Mouse (Mus musculus) urinary bladder, adult 2 months (tissue): ENCODE results near the gene Sod1. TPM values are rescaled to one million over a fixed set of nuclear protein-coding genes. Genes with fewer than 3 reads are reported as not detected.
"Not testable (repeated sequence)": the region's sequence is repeated elsewhere in the genome, so short reads cannot be mapped to it uniquely, and the experiment has no call there.

Experiments
- DNase-seq: peaks from one replicate; pipeline ENCODE4 v3.0.0; 2022; ENCODE audit warnings: low spot score
- polyA plus RNA-seq: library from polyadenylated mRNA; depleted of rRNA; stranded (reverse); fragments of >200 nt; gene quantifications from 2 replicates; pipeline ENCODE4 v1.2.3, GENCODE M21; 2012

Sod1 gene
- polyA plus RNA-seq, 1 experiment: 1,122 TPM

DNA sequence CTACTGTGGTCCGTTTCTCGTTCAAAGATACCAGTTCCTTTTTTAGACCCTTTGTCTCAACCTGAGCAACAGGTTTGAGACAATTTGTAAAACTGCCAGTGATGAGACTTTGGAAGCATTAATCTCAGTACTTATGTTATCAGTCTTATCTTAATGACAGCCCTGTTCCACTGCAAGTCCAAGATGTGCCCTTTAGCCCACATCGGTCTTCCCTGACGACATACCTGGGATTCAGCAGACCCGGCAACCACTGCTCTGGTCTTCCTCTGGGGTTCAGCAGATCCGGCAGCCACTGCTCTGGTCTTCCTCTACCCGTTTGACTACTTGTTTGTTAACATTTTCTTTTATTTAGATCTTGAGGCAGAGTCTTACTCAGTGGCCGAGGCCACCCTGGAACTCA lies 8.8 kb upstream of the Sod1 start:
- no peak for DNase-seq

DNA sequence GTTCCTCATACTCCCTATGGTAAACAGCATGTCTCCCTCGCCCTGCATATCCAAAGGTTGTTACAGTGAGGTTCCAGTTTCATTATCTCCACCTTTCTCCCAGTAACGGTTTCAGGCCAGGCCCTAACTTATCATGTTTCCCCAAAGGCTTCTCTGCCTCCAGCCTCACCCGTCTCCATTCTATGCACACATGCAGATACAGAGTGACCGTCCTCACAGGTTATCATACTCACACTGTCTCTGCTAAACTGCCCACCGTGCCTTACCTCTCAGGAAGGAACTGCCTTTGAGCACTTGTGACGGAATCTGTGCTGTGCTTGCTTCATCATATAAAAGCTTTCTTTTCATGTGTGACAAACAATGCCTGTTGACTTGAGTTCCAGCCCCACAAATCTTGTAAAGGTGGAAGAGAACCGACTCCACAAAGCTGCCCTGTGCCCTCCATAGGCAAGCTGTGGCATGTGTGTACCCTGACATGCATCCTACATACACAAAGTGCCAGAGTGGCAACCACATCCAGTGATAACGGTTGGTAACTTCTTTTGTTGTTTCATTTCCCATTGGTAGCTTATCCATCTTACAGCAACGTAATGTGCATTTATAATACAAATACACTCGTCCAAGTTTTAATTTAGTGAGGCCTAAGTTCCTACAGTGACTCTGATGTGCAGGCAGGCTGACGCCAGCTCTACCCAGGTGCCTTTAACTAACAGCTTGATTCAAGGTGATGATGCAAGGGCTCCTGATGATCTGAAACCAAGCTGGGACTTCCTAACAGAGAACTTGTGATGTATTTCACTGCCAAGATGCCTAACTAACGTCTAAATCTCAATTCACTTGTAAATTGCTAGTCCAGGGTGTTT lies 6.8 kb upstream of the Sod1 start:
- no peak for DNase-seq

DNA sequence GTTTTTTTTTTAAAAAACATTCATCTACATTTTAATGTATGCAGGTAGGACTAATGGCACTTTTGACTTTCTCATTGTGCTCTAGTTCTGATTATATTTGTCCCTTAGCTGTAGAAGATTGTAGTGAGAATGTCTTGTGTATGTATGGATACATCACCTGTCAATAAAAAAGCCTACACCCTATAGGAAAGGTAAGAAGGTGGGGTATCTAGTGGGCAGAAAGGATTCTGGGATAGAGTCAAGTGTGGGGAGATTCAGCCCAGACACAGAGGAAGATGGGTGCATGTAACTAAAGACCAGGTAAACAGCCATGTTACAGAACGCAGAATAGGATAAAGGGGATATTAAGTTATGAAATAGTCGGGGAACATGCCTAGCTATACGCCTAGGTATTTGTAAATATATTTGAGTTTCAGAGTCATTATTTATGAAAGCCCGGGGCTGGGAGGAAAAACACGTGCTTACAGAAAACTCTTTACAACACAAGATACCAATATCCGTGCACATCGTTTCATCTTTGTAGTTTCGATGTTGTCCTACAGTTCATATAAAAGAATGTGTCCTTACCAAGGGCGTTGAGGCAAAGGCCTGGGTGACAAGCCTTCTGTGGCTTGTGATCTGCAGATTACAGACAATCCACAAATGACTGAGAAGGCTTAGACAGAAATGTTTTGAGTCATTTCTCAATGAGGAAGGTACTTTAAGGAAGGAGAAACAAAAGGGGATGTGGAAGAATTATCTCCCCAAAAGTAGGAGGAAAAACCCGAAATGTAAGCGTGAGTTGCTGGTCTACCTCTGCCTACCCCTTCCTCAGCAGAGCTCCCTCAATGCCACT lies 5.6 kb upstream of the Sod1 start:
- no peak for DNase-seq

DNA sequence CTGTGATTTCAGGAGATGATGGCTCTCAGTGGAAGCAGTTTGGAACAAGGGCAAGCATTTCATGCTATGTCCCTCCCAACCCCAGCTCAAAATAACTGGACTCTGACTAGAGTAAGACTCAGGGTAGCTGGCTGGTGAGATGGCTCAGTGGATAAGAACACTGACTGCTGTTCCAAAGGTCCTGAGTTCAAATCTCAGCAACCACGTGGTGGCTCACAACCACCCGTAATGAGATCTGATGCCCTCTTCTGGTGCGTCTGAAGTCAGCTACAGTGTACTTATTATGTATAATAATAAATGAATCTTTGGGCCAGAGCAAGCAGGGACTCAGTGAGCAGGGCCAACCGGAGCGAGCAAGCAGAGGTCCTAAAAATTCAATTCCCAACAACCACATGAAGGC lies 4.7 kb upstream of the Sod1 start:
- DNase-seq: not testable (repeated sequence)

DNA sequence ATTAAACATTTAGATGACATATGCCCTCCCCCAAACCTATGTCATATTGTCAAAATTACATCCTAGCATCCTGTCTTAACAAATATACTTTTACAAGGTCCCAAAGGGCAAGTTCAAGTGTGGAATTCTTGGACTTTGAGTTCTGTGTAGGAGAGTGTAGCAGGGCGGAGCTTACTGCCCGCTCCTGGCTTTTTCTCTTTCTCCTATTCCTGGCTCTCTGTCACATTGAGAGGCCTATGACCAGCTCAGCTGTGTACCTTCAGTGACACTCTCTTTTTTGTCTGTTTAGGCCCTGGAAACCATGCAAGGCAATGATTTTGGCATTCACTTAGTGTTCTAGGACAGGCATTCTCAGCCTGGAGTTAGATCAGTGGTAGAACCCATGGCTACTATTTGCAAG lies 4.1 kb upstream of the Sod1 start:
- no peak for DNase-seq

DNA sequence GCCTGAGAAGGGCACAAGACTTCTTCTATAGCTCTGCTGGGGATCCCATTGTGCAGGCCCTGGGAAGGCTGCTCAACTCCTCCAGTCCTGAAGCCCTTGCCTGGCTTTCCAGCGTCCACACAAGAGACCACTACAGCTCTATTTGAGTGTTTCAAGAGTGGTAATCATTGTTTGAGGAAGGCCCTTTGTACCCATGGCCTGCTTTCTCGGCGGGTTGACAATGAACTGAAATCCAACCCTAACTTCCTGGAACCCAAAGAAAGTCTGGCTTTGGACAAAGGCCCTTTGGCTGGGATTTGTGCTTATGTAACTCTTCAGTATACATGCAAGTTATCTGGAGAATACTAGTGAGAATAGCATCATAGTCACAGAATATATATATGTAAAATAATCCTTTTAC lies 3.2 kb upstream of the Sod1 start:
- no peak for DNase-seq

DNA sequence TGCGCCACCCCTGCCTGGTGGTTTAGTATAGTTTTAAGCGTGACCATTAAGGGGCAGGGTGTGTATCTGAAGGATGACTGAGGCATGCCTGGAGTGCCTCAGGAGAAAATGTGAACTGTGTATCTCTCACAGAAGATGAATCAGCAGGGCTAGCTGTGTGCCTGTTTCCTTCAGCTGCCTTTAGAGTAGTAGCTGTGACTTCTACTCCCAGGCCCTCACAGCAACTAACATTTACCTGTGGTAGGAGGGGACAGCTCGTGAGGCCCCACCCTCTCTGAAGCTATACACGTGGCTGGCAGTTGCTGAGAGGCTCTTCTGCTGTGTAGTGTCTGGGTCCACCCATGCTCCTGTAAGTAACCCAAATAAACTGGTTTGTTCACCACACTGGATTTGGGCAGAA lies 2.6 kb upstream of the Sod1 start:
- no peak for DNase-seq

DNA sequence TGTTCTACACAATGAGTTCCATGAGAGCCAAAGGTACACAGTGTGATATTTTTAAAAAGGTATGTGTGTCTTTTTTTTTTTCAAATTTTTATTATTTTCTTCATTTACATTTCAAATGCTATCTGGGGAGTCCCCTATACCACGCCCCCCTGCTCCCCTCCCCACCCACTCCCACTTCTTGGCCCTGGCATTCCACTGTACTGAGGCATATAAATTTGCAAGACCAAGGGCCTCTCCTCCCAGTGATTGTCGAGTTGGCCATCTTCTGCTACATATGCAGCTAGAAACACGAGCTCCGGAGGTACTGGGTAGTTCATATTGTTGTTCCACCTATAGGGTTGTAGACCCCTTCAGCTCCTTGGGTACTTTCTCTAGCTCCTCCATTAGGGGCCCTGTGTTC lies 1.1 kb upstream of the Sod1 start:
- not testable (repeated sequence) for DNase-seq

DNA sequence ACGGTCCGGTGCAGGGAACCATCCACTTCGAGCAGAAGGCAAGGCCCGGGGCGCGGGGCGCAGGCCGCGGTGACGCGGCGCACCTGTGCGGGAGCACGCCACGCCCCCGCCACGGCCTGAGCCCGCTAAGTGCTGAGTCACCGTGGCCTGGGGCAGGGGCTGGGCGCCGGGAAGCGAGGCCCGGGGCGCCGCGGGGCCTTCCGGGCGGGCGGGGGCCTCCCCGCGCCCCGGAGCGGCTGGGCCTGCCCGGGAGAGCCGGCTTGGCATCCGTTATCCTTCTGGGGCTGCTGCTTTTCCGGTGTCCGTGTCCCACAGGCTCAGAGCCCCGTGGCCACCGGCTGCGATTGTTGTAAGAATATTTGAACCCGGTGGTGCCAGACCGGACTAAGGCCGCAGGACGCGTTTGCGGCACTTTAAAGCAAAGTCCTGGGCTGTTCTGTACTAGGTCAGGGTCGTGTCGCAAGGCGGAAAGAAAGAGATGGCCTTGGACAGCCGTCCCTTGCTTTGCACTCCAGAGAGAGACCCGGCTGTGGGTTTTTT lies 408 bp downstream of the Sod1 start:
- no peak for DNase-seq

DNA sequence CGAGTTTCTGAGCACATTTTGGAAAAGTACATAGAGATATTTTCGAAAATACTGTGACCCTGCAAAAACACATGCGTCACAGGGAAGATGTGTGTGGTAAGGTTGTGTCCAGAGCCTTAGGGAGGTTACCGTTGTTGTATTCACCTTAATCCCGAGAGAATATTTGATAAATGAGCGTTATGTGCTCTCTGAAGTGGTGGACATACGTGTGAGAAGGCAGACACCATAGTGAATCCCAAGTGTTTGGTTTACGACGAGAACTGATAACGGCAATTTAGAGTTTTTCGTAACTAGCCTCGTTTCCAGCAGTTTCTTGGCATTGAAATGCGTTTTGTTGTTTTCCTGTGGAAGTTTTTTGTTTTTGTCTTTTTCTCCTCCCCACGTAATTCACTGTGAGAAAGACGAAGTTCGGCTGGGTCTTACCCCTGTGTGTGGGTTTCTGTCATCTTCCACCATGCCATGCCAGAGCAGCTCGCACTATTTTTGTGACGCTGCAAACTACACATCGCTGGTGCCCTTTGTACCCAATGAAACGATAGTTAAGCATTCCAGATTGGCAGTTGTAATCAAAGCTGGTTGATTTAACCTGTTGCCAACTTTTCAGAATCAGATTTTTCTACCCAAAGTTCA lies 1.0 kb downstream of the Sod1 start:
- no peak for DNase-seq

DNA sequence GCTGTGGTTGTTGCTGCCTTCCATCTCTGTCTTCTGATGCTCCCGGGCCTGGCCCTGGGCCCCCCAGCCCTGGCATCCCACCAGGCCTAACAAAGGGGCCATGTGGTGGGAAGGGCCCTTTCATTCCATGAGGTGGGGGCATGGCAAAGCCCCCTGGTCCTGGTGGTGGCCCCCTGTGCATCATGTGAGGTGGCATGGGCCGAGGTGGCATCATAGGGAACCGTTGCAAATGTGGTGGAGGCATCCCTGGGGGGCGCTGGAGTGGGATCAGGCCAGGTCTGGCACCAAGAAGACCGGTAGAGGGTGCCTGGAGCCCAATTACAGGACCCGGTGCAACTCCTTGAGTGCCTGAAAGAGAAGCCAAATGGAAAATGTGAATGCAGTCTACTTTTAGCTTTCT lies 9.3 kb downstream of the Sod1 start:
- no peak for DNase-seq

DNA sequence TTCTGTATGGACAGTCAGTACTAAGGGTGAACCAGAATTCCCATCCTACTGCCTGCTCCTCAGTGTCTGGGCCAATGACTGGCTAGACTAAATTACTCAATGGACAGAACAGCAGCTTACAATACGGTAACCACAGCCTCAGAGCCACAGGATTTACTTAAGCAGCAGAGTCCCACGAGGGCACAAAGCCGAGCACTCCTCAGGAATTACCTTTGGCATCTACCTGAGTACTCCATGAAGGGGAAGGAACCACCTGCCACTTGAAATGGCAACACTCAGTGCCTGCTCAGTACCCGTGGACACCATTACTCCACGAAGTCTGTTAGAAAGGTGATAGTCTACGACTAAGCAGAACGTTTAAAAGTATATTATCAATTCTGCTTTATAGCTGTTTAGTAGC lies 10.7 kb downstream of the Sod1 start:
- no peak for DNase-seq

DNA sequence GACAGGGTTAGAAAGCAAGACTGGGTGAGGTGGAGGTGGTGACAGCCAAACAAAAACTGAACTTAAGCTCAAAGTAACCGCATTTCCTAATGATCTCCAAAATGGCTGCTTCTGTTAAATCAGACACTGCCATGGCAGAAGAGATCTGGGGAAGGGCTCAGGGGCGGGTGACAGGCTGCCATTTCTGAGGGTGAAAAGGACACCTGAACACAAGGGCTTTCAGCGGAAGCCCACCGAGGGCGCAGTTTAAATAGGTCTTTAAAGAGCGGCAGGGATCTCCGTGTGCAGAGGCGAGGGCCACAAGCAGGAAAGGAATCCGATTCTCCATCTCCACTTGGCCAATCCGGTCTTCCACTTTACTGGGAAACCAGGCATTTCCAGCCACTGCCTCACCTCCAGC lies 13.1 kb downstream of the Sod1 start:
- DNase-seq: no peak

DNA sequence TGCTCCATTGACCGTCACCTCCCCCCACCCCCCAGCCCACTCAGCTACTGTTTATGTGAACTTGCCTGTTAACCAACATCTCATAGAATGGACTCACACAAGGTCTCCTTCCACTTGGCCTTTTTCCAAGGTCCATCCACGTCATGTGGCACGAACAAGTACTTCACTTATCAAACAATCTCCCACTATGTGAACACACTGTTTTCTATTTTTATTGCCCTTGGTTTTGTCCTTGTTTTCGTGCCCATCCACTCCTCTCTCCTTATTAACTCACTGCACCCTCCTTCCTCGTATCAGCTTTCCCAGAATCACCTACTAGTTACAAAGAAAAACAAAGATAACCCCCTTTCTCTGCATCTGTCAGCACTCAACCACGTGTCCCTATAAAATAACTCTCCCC lies 14.1 kb downstream of the Sod1 start:
- no peak for DNase-seq

DNA sequence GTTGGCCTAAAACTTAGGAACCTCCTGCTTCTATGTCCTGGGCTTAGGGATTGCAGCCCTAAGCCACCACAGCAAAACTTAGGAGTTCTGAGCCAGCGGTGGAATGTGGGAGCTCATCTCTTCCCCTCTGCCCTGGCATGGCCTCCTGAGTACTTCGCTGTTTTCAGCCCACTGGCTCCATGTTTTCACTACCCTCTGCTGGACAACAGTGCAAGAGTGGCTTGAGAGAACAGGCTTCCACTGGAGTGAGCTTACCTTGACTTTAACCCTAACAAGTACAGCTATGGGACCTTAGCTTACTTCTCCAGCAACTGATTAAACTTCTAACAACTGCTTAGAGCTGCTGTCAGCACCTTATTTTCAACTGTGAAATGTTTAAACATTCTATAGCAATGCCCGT lies 14.6 kb downstream of the Sod1 start:
- DNase-seq: no peak

DNA sequence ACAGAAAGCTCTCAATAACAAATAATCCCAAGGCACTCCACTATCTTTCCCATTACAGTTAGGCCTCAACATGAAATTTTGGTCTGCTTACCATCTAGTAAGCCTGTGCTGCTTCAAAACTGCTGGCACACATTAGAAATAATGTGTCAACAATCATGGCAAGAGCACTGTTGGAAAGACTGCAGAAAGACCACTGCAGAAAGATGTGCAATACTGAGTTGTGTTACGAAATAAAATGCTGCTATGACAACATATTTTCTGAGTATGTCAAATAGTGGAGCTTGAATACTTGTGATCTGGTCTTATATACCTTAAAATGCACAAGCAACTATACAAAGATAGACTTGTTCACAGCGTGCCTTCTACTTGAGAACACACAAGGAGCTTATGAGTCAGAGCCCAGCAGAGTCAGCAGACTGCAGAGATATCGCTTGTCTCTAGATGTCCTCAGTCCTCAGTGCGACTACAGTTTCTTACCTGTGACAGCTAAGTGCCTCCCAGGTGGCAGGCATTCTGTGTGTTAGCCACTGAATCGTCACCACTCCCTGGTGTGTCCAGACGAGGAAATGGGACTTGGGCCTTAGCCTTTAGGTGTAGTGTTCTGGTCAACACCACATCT lies 18.7 kb downstream of the Sod1 start:
- no peak for DNase-seq

DNA sequence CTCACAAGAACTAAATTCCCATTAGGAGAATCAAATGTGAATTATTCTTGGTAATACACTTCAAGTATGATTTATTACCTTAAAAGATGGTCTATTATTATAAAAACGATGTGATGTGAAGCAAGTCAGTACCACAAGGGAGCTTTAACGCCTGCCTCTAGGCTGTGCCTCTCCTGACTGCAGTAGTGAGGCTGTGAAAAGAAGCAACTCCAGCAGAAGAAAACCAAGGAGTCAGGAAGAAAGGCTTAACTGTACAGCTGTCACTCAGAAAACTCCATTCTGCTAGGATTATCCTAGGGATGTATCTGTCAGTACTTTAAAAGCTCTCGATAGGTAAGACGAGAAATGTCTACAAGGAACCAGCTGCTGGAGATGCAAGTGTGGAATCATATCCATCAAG lies 21.3 kb downstream of the Sod1 start:
- DNase-seq: no peak

DNA sequence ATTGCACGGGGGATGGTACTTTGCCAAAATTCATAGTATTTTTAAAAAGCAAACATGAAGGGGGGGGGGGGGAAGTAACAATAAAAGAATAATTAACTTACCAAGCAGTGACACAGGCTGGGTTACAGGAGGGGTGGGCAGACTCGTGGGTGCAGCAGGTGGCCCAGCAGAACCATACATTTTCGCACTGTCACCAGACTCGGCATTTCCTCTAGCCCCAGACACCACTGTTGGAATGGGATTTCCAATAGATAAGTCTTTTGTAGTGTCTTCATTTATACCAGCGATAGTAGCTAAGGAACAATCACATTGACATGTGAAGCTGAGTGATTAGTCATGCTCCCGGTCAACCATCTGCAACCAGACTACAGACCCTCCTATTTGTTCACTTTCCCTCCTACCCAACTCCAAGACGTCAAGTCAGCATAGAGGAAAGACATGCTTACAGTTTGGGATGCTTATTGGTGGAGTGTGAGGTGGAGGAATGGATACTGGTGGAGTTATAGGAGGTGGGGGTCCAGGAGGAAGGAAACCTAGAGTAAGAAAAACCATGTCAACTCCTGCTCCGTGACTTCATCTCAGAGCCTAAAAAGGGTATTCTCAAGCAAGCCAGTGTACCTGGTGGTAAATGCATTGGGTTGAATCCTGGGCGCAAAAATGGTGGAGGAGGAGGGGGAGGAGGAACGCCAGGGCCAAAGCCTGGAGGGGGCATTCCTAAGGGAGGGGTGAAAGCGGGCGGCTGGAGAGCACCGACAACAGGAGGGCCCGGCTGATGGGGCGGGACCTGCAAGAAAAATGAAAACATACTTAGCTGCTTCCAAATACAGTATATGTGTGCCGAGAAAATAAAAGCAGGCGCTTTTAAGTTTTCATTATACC lies 22.1 kb downstream of the Sod1 start:
- no peak for DNase-seq

DNA sequence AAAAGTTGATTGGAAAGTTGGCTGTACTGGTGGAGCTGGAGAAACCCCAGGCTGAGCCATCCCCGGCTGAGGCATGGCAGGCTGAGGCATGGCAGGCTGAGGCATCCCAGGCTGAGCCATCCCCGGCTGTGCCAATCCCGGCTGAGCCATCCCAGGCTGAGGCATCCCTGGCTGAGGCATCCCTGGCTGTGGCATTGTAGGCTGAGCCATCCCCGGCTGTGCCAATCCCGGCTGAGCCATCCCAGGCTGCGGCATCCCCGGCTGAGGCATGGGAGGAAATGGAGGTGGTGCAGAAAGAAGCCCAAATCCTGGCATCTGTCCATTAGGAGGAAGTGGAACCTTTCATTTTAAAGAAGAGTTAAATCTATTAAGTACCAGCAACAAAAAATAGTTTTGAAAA lies 29.5 kb downstream of the Sod1 start:
- no peak for DNase-seq

DNA sequence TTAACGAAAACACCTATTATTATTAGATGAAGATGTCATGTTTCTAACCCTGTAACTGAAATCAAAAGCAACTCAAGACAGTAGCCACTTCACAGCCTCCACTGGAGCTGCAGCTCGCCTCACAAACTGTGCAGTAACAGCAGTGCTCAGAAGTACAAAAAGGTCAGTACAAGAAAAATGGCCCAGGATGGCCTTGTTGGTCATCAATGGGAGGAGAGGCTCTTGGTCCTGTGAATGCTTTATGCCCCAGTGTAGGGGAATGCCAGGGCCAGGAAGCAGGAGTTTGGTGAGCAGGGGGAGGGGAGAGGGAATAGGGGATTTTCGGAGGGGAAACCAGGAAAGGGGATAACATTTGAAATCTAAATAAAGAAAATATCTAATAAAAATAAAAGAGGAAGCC lies 30.7 kb downstream of the Sod1 start:
- DNase-seq: not testable (repeated sequence)

DNA sequence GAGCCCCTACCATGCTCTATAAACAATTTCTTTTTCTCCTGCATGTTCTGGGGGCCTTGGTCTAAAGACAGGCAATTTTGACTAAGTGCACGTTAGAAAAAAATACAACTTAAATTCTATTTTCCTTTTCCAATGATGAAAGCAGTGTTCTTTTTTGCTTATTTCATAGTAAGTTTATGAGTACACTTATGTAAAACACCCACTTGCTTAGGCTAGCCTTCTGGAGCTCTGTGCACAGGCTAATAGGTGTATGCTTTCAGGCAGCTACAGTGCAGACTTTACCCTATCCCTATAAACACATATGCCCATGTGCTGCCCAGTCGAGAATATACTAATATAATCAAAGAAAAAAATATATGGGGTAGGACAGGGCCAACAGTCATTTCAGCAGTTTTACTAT lies 32.0 kb downstream of the Sod1 start:
- DNase-seq: no peak
